Mouse (Mus musculus) kidney, postnatal 0 days (tissue): ENCODE measurements around the gene Tmem191c. TPM values are rescaled to one million over a fixed set of nuclear protein-coding genes. Genes with fewer than 3 reads are reported as not detected.

Experiments
- ATAC-seq: fragments of 200-750 bp; cut with Nextera tagmentation; replicated peaks from 2 replicates; pipeline ENCODE4 v1.8.0; 2017; ENCODE audit warnings: low read depth, moderate number of reproducible peaks, moderate TSS enrichment, moderate library complexity; ENCODE audit not compliant: low FRiP score
- DNase-seq: peaks from one replicate; pipeline ENCODE4 v3.0.0-alpha.2; 2016; ENCODE audit warnings: low spot score
- H3K27ac ChIP-seq: fragments of 300-500 bp; sonication (generic); 2 replicates; pipeline ENCODE4 v1.5.1; 2014; ENCODE audit warnings: mild to moderate bottlenecking
- H3K27me3 ChIP-seq: fragments of 300-500 bp; sonication (generic); 2 replicates; pipeline ENCODE4 v1.6.1; 2014; ENCODE audit warnings: low read length, mixed read lengths; ENCODE audit not compliant: insufficient read depth
- H3K36me3 ChIP-seq: fragments of 300-500 bp; sonication (generic); 2 replicates; pipeline ENCODE4 v1.6.1; 2014; ENCODE audit warnings: low read length, mixed read lengths; ENCODE audit not compliant: insufficient read depth
- H3K4me1 ChIP-seq: fragments of 300-500 bp; sonication (generic); replicated peaks from 2 replicates; pipeline ENCODE4 v1.6.1; 2014; ENCODE audit warnings: antibody characterized with exemption, low read length, mixed read lengths; ENCODE audit not compliant: insufficient read depth
- H3K4me2 ChIP-seq: fragments of 300-500 bp; sonication (generic); 2 replicates; pipeline ENCODE4 v1.6.1; 2014; ENCODE audit warnings: mild to moderate bottlenecking, low read length, moderate library complexity, mixed read lengths
- H3K4me3 ChIP-seq: fragments of 300-500 bp; sonication (generic); replicated peaks from 2 replicates; pipeline ENCODE4 v1.5.1; 2014; ENCODE audit warnings: low read depth, low read length
- H3K9ac ChIP-seq: fragments of 300-500 bp; sonication (generic); 2 replicates; pipeline ENCODE4 v1.6.1; 2014; ENCODE audit warnings: low read depth, low read length
- H3K9me3 ChIP-seq: fragments of 300-500 bp; sonication (generic); replicated peaks from 2 replicates; pipeline ENCODE4 v1.6.1; 2016; ENCODE audit warnings: low read length, inconsistent platforms, mixed read lengths
- CTCF ChIP-seq: IDR thresholded peaks from 2 replicates; pipeline ENCODE4 v1.5.1; 2016; ENCODE audit warnings: antibody characterized with exemption, low read depth, mild to moderate bottlenecking, moderate library complexity
- WGBS: fragments of 180-500 bp; shearing (Covaris S2); extraction: QIAGEN DNeasy Blood & Tissue Kit; methylation state at CpG from one replicate; pipeline ENCODE4 v1.1.7; 2014; 5-methylcytosine and 5-hydroxymethylcytosine counted together
- polyA plus RNA-seq: library from polyadenylated mRNA; unstranded; fragments of >200 nt; fragmentation: Nextera tagmentation; extraction: Ambion mirVana; gene quantifications from 2 replicates; pipeline ENCODE4 v1.2.1, GENCODE M21; 2015

Gene Tmem191c
- polyA plus RNA-seq, 1 experiment from 2014 or later = 12.4 TPM

- peak overlapping the region; percentile 42 for H3K27ac ChIP-seq
These were observed 40.8 kb upstream of the Tmem191c start for GRCm38 (mm10) chr16:17234916-17235665.

GRCm38 (mm10) chr16:17237634-17238033 is 38.2 kb upstream of the Tmem191c start:
- Histone ChIP-seq H3K27me3 (no peaks in the 10 kb centered on the region), H3K4me3 (no peak overlapping the region), H3K9ac (no peak overlapping the region), H3K27ac (no peak overlapping the region), H3K36me3 (no peaks in the 10 kb centered on the region), H3K9me3 (no peaks in the 10 kb centered on the region), H3K4me2 (no peak overlapping the region), H3K4me1 (peaks cover 27% of the 10 kb centered on the region)
- no peak for TF ChIP-seq CTCF
- 79% methylated on average over 3 of the region's 3 CpGs for WGBS
- ATAC-seq (no peak), DNase-seq (no peak)

More at GRCm38 (mm10) chr16:17234916-17235665, 40.8 kb upstream of the Tmem191c start:
- Histone ChIP-seq H3K4me3 (peak overlapping the region; percentile 93), H3K4me1 (peaks cover 27% of the 10 kb centered on the region), H3K4me2 (peak overlapping the region; percentile 95), H3K27me3 (no peaks in the 10 kb centered on the region), H3K36me3 (no peaks in the 10 kb centered on the region), H3K9me3 (no peaks in the 10 kb centered on the region), H3K9ac (peak overlapping the region; percentile 93; the same call in 1 of the 2 replicates)
- ATAC-seq (no peak), DNase-seq (peak; percentile 57)
- 24% methylated on average over 9 of the region's 9 CpGs for WGBS
- no peak for TF ChIP-seq CTCF

- H3K27ac ChIP-seq = no peak overlapping the region
- no peak overlapping the region for H3K4me2 ChIP-seq
- no peak for TF ChIP-seq CTCF
- no peak overlapping the region for H3K9ac ChIP-seq
- peaks cover 32% of the 10 kb centered on the region for H3K4me1 ChIP-seq
- WGBS = 63% methylated on average over 2 of the region's 2 CpGs
- no peak overlapping the region for H3K4me3 ChIP-seq
- H3K36me3 ChIP-seq = no peaks in the 10 kb centered on the region
- no peaks in the 10 kb centered on the region for H3K27me3 ChIP-seq
- ATAC-seq = no peak
- no peak for DNase-seq
- no peaks in the 10 kb centered on the region for H3K9me3 ChIP-seq
These were observed 36.5 kb upstream of the Tmem191c start for GRCm38 (mm10) chr16:17239409-17239808.

- 32% methylated on average over 1 of the region's 1 CpGs for WGBS
- Histone ChIP-seq H3K27ac (no peak overlapping the region), H3K4me2 (no peak overlapping the region)
These were observed 32.1 kb upstream of the Tmem191c start for GRCm38 (mm10) chr16:17243731-17244130.

GRCm38 (mm10) chr16:17244996-17245395 is 30.9 kb upstream of the Tmem191c start:
- ATAC-seq (no peak), DNase-seq (no peak)
- no peak for TF ChIP-seq CTCF
- no peak overlapping the region for H3K9ac ChIP-seq
- no peak overlapping the region for H3K27ac ChIP-seq
- WGBS = 64% methylated on average over 1 of the region's 1 CpGs
- no peaks in the 10 kb centered on the region for H3K36me3 ChIP-seq
- H3K4me2 ChIP-seq = no peak overlapping the region
- H3K9me3 ChIP-seq = no peaks in the 10 kb centered on the region
- no peak overlapping the region for H3K4me3 ChIP-seq
- peaks cover 19% of the 10 kb centered on the region; the same call in 1 of the 2 replicates for H3K4me1 ChIP-seq
- no peaks in the 10 kb centered on the region for H3K27me3 ChIP-seq

More at GRCm38 (mm10) chr16:17243731-17244130, 32.1 kb upstream of the Tmem191c start:
- TF ChIP-seq CTCF = no peak
- Histone ChIP-seq H3K9me3 (no peaks in the 10 kb centered on the region), H3K4me1 (peaks cover 13% of the 10 kb centered on the region; the same call in 1 of the 2 replicates), H3K4me3 (no peak overlapping the region), H3K9ac (no peak overlapping the region), H3K27me3 (no peaks in the 10 kb centered on the region), H3K36me3 (no peaks in the 10 kb centered on the region)
- DNase-seq (no peak), ATAC-seq (no peak; the same call in 1 of the 2 replicates)

GRCm38 (mm10) chr16:17247727-17248126 is 28.1 kb upstream of the Tmem191c start:
- Histone ChIP-seq H3K4me1 (peaks cover 25% of the 10 kb centered on the region; the same call in 1 of the 2 replicates), H3K9ac (no peak overlapping the region), H3K4me2 (no peak overlapping the region), H3K36me3 (no peaks in the 10 kb centered on the region), H3K9me3 (no peaks in the 10 kb centered on the region), H3K27ac (no peak overlapping the region), H3K27me3 (no peaks in the 10 kb centered on the region), H3K4me3 (no peak overlapping the region)
- DNase-seq (no peak), ATAC-seq (no peak)
- WGBS = 57% methylated on average over 4 of the region's 4 CpGs
- TF ChIP-seq CTCF = no peak
